Mouse (Mus musculus) ES-E14 (cell line): ENCODE data around the gene Gm28308.

Experiments
- CHD2 ChIP-seq: IDR thresholded peaks from 2 replicates; pipeline ENCODE4 v1.6.1; 2014; ENCODE audit warnings: mild to moderate bottlenecking, low read depth, low read length, inconsistent platforms
- HCFC1 ChIP-seq: IDR thresholded peaks from 2 replicates; pipeline ENCODE4 v1.6.1; 2012; ENCODE audit warnings: low read length, inconsistent platforms, borderline replicate concordance; ENCODE audit not compliant: insufficient read depth
- ZNF384 ChIP-seq: IDR thresholded peaks from 2 replicates; pipeline ENCODE4 v1.6.1; 2012; ENCODE audit warnings: low read depth, low read length, inconsistent platforms

DNA sequence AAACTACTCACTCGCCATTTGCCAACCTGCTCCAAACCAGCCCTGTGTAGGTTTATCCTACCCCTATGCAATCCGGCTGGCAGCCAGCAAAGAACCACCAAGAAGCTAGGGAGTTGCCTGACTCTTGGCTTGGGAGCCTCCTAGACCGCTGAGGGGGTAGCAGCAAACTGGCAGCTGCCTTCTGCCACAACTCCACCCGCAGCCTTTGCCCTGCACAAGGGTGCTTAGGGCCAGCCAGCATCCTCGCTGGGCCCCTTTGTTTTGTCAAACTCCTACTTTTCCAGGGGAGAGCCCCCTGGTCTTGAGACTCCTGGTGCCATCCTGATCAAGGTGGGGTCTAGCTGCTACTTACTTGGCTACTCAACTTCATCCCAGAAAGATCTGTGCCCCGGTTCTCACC is 28.5 kb downstream of the Gm28308 start:
- TF ChIP-seq HCFC1 (no peak), CHD2 (no peak), ZNF384 (no peak)
